34 mouse cellular contexts compared by ENCODE assay signal in the genomic region with DNA sequence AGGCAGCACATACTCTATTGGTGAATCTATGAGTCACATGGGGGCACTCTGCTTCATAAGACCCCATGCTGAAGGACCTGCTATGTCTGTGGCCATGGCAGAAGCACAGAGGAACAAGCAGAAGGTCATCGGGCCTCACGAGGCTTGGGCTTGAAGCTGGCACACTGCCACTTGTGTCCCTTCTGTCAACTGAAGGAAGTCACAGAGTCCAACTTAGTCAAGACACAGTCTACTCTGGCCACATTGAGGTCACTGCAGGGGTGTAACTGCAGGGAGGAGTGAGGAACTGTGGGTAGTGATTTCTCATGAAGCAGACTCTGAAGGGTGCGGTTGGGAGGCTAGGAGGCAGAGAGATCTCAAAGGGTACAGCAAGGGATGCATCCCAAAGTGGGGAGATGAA.
DNase-seq lines count a peak whose midpoint lies in the region; ATAC-seq and TF ChIP-seq lines count a peak whose summit lies in the region.
"Had no signal": no experiment of that assay in that cellular context is flagged by ENCODE, and none has a peak within 500 bp of the region (broad histone marks: within the 10 kb centered on the region; RNA-seq: fewer than 3 reads in every experiment).

No protein-coding gene starts in this region.

- H3K4me2 ChIP-seq in intestine, postnatal 0 days (replicated peaks; ENCODE audit: low read depth): no peak overlapping the region
- H3K4me2 ChIP-seq in intestine, embryonic 16.5 days (ENCODE audit: low read depth, low read length): no peak overlapping the region
- no peak overlapping the region for H3K4me2 ChIP-seq in liver, postnatal 0 days (ENCODE audit: low read depth, low read length)
- H3K4me2 ChIP-seq: embryonic facial prominence, embryonic 15.5 days; forebrain, embryonic 12.5 days; heart, embryonic 15.5 days; hindbrain, embryonic 12.5 days; intestine, embryonic 15.5 days; limb, embryonic 13.5 days; liver, embryonic 12.5 days; midbrain, embryonic 15.5 days; neural tube, embryonic 15.5 days had no signal

- WGBS in intestine, postnatal 0 days: 68% methylated on average over 3 of the region's 3 CpGs
- WGBS in intestine, embryonic 16.5 days: 85% methylated on average over 3 of the region's 3 CpGs
- 38% methylated on average over 3 of the region's 3 CpGs for WGBS in liver, adult 2 months
- 67% methylated on average over 3 of the region's 3 CpGs for WGBS in liver, postnatal 0 days (ENCODE audit: insufficient replicate concordance)

- DNase-seq in liver, adult 2 months (ENCODE audit: extremely low read depth, low read depth, low spot score): peak; percentile 37
- no peak for DNase-seq in liver, postnatal 0 days
- DNase-seq in kidney, postnatal 25 days: peak; percentile 49 to 75
- DNase-seq in layer of hippocampus, postnatal 14 days (ENCODE audit: low spot score in 2 of 2): no peak
- DNase-seq in heart, postnatal 14 days: no peak
- DNase-seq: adrenal gland, postnatal 25 days; cerebellum, adult 2 months; cerebellum, postnatal 14 days; gastrocnemius, postnatal 14 days; heart, adult 11 months; heart, postnatal 36 days; lung, postnatal 4 days; retina, postnatal 1 day; right cerebral cortex, postnatal 14 days; spleen, adult 18-20 months; thymus, postnatal 25 days had no signal

- H3K27me3 ChIP-seq in intestine, postnatal 0 days (replicated peaks; ENCODE audit: control insufficient read depth, insufficient read depth, low read length): no peaks in the 10 kb centered on the region
- no peaks in the 10 kb centered on the region for H3K27me3 ChIP-seq in intestine, embryonic 16.5 days (replicated peaks; ENCODE audit: control insufficient read depth, insufficient read depth, low read length)
- H3K27me3 ChIP-seq in liver, adult 2 months (ENCODE audit: control insufficient read depth, insufficient read depth, low read length): no peaks in the 10 kb centered on the region
- no peaks in the 10 kb centered on the region for H3K27me3 ChIP-seq in liver, postnatal 0 days (ENCODE audit: insufficient read depth, low read length)
- H3K27me3 ChIP-seq: embryonic facial prominence, embryonic 15.5 days; heart, embryonic 15.5 days; intestine, embryonic 15.5 days; midbrain, embryonic 15.5 days; Patski had no signal

- H3K4me1 ChIP-seq in intestine, postnatal 0 days (replicated peaks; ENCODE audit: control insufficient read depth, insufficient read depth, low read length): no peaks in the 10 kb centered on the region
- no peaks in the 10 kb centered on the region for H3K4me1 ChIP-seq in intestine, embryonic 16.5 days (ENCODE audit: control insufficient read depth, insufficient read depth, low read length)
- H3K4me1 ChIP-seq in liver, adult 2 months (ENCODE audit: control insufficient read depth, insufficient read depth, low read length): 0 out of 2 replicates have a peak, but pooled peaks cover 5% of the 10 kb centered on the region
- no peaks in the 10 kb centered on the region for H3K4me1 ChIP-seq in liver, postnatal 0 days (ENCODE audit: insufficient read depth)
- H3K4me1 ChIP-seq: embryonic facial prominence, embryonic 15.5 days; heart, embryonic 15.5 days; intestine, embryonic 15.5 days; liver, embryonic 12.5 days had no signal

- H3K27ac ChIP-seq in intestine, postnatal 0 days (ENCODE audit: low read depth, low read length): no peak overlapping the region
- H3K27ac ChIP-seq in intestine, embryonic 16.5 days (ENCODE audit: low read length): no peak overlapping the region
- 0 out of 2 replicates have a peak overlapping the region, but pooled peaks have one; percentile 19 for H3K27ac ChIP-seq in liver, adult 2 months (replicated peaks; ENCODE audit: insufficient read depth, low read depth, low read length)
- no peak overlapping the region for H3K27ac ChIP-seq in liver, postnatal 0 days (ENCODE audit: low read depth)
- H3K27ac ChIP-seq: embryonic facial prominence, embryonic 10.5 days; embryonic facial prominence, embryonic 15.5 days; forebrain, embryonic 12.5 days; heart, embryonic 10.5 days; heart, embryonic 15.5 days; hindbrain, embryonic 12.5 days; hindbrain, postnatal 0 days; intestine, embryonic 15.5 days; layer of hippocampus, adult 2 months; limb, embryonic 13.5 days; liver, embryonic 12.5 days; midbrain, embryonic 10.5 days; midbrain, embryonic 15.5 days; neural tube, embryonic 15.5 days had no signal

- no peak for TF ChIP-seq POLR2A in liver, adult 2 months (IDR thresholded peaks at IDR 0.05; ENCODE audit: extremely low read depth, insufficient read depth, low read length)

- intact Hi-C loops in heart, postnatal 14 days (cut with DNase I): no loop called here

- peak; percentile 53; the same call in 1 of the 2 replicates for ATAC-seq in intestine, postnatal 0 days
- ATAC-seq in intestine, embryonic 16.5 days: no peak
- ATAC-seq in liver, postnatal 0 days: no peak
- ATAC-seq: hindbrain, postnatal 0 days; intestine, embryonic 15.5 days; liver, embryonic 12.5 days; lung, postnatal 0 days; midbrain, embryonic 15.5 days; Patski had no signal

- no peak for TF ChIP-seq EP300 in liver, postnatal 0 days (IDR thresholded peaks at IDR 0.05; ENCODE audit: low read depth)

- no peaks in the 10 kb centered on the region for H3K36me3 ChIP-seq in intestine, postnatal 0 days (ENCODE audit: control insufficient read depth, insufficient read depth)
- H3K36me3 ChIP-seq in intestine, embryonic 16.5 days (ENCODE audit: control insufficient read depth, insufficient read depth, low read length): no peaks in the 10 kb centered on the region
- no peaks in the 10 kb centered on the region for H3K36me3 ChIP-seq in liver, adult 2 months (ENCODE audit: control insufficient read depth, insufficient read depth, low read length)
- no peaks in the 10 kb centered on the region for H3K36me3 ChIP-seq in liver, postnatal 0 days (replicated peaks; ENCODE audit: insufficient read depth, low read length)
- H3K36me3 ChIP-seq: embryonic facial prominence, embryonic 10.5 days; embryonic facial prominence, embryonic 15.5 days; forebrain, embryonic 12.5 days; heart, embryonic 10.5 days; heart, embryonic 15.5 days; hindbrain, embryonic 12.5 days; intestine, embryonic 15.5 days; limb, embryonic 13.5 days; liver, embryonic 12.5 days; midbrain, embryonic 10.5 days; midbrain, embryonic 15.5 days; neural tube, embryonic 15.5 days had no signal

- H3K4me3 ChIP-seq in intestine, postnatal 0 days (ENCODE audit: low read depth, low read length): no peak overlapping the region
- no peak overlapping the region for H3K4me3 ChIP-seq in intestine, embryonic 16.5 days (ENCODE audit: low read length)
- no peak overlapping the region for H3K4me3 ChIP-seq in liver, adult 2 months (ENCODE audit: insufficient read depth, low read depth, low read length)
- no peak overlapping the region for H3K4me3 ChIP-seq in liver, postnatal 0 days (ENCODE audit: low read depth, low read length)
- H3K4me3 ChIP-seq: embryonic facial prominence, embryonic 10.5 days; embryonic facial prominence, embryonic 15.5 days; forebrain, embryonic 12.5 days; heart, embryonic 10.5 days; heart, embryonic 15.5 days; hindbrain, embryonic 12.5 days; intestine, embryonic 15.5 days; layer of hippocampus, adult 2 months; limb, embryonic 13.5 days; liver, embryonic 12.5 days; midbrain, embryonic 10.5 days; midbrain, embryonic 15.5 days; neural tube, embryonic 15.5 days had no signal

- H3K9me3 ChIP-seq in intestine, postnatal 0 days (ENCODE audit: control insufficient read depth): 0 out of 2 replicates have a peak, but pooled peaks cover 2% of the 10 kb centered on the region
- no peaks in the 10 kb centered on the region for H3K9me3 ChIP-seq in intestine, embryonic 16.5 days (ENCODE audit: control insufficient read depth, low read length)
- H3K9me3 ChIP-seq in liver, postnatal 0 days (ENCODE audit: low read length): no peaks in the 10 kb centered on the region
- H3K9me3 ChIP-seq: embryonic facial prominence, embryonic 10.5 days; embryonic facial prominence, embryonic 15.5 days; forebrain, embryonic 12.5 days; heart, embryonic 10.5 days; heart, embryonic 15.5 days; hindbrain, embryonic 12.5 days; intestine, embryonic 15.5 days; midbrain, embryonic 10.5 days; midbrain, embryonic 15.5 days; neural tube, embryonic 15.5 days had no signal

- H3K79me2 ChIP-seq in liver, adult 2 months (ENCODE audit: control insufficient read depth, insufficient read depth, low read length): no peaks in the 10 kb centered on the region

- no peak overlapping the region for H3K9ac ChIP-seq in intestine, postnatal 0 days (ENCODE audit: low read depth, low read length)
- H3K9ac ChIP-seq in intestine, embryonic 16.5 days (ENCODE audit: low read depth, low read length): no peak overlapping the region
- H3K9ac ChIP-seq in liver, adult 2 months (ENCODE audit: low read depth, low read length): no peak overlapping the region
- H3K9ac ChIP-seq in liver, postnatal 0 days (replicated peaks): no peak overlapping the region
- H3K9ac ChIP-seq: embryonic facial prominence, embryonic 15.5 days; forebrain, embryonic 12.5 days; heart, embryonic 15.5 days; hindbrain, embryonic 12.5 days; intestine, embryonic 15.5 days; limb, embryonic 13.5 days; liver, embryonic 12.5 days; midbrain, embryonic 15.5 days; neural tube, embryonic 15.5 days had no signal

- no peak for TF ChIP-seq CTCF in intestine, postnatal 0 days (IDR thresholded peaks at IDR 0.05; ENCODE audit: low read depth)
- TF ChIP-seq CTCF in liver, adult 2 months (IDR thresholded peaks at IDR 0.05; ENCODE audit: low read depth, low read length): no peak
- no peak for TF ChIP-seq CTCF in liver, postnatal 0 days (IDR thresholded peaks at IDR 0.05; ENCODE audit: low read depth)

Comparison
In these comparisons a context has a peak if more than half of its experiments do, and no peak if none do; other contexts are left out.
1. DNase-seq: peak in liver, adult 2 months (single experiment) and kidney, postnatal 25 days (2 of 2); none in liver, postnatal 0 days (single experiment), layer of hippocampus, postnatal 14 days (0 of 2) and heart, postnatal 14 days (0 of 2).